Mouse (Mus musculus) E14TG2a.4 (cell line): ENCODE data around the gene Eef1b2.

Experiments used
- CTCF ChIP-seq: conservative IDR thresholded peaks from 2 replicates; pipeline ENCODE4 v1.5.1; 2014; ENCODE audit warnings: low read length
- NANOG ChIP-seq: IDR thresholded peaks from 2 replicates; pipeline ENCODE4 v1.6.1; 2014; ENCODE audit warnings: borderline replicate concordance, low read length, mixed read lengths
- POU5F1 ChIP-seq: IDR thresholded peaks from 2 replicates; pipeline ENCODE4 v1.6.1; 2014; ENCODE audit warnings: low read length, borderline replicate concordance

- TF ChIP-seq CTCF, result no peak
- no peak for TF ChIP-seq NANOG
- no peak; the same call in 1 of the 2 replicates for TF ChIP-seq POU5F1
Observed at GRCm38 (mm10) chr1:63200322-63200721, 23.7 kb downstream of the Eef1b2 start.
